Mouse (Mus musculus): Measurements from ENCODE around the gene Rapgef5.
A peak's percentile ranks its signal among the peaks of the same experiment; 100 is the strongest.

Rapgef5 gene

DNA sequence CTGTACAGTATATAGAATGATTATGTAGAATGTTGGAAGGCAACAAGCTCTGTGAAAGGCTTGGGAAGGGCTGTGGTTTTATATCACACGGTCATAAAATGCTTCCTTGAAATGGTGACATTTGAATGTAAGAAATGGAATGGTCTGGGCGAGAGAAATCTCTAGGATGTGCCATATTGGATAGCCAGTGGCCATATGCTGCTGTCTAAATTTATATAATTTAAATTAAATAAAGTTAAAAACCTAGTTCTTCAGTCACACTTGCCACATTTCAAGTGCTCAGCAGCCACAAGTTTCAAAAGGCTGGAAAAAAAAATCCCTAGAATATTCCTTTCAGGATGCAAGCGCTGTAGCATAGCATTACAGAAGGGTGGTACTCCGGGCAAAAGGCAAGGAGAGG is 14.8 kb downstream of the Rapgef5 start:
- no peak for DNase-seq (ENCODE audit: low spot score)

DNA sequence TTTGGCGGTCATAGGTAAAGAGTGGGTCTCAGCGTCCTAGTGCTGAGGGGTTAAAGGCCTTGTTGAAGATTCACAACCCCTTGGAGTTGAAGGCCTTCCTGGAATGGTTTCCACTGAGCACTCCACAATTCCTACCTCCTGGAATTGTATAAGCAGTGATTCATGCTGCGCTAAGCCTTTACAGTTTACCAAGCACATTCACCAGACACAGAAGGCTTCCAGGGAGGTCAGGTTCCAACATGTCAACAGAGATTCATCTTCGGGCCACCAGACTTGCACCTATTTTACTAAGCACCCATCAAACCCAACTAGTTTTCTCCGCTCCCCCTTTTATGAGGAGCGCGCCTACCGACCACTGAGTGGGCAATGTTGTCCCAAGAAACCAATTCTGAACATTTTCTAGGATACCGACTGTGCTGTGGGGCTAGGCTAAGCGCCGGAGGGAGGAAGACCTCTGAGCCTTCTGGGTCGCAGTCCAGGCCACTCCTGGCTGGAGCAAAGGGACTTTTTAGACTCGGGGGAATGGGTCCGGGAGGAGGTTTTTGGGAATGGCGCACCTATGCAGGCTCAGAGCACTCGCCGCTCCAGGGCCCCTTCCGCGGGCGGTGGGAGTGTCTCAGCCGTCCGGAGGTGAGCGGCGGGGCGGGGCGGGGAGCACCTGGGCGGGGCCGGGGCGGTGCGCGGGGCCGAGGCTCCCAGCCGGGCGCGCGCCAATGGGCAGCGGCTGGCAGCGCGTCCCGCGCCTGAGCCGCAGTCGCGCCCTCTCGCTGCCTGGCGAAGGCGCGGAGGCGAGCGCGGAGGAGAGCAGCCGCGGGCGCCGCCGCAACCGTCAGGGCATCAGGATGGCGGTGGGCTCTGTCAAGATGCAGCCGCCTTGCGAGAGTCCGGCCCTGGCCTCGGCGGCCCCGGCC is 17.2 kb downstream of the Rapgef5 start:
- DNase-seq (ENCODE audit: low spot score): peak; percentile 55

DNA sequence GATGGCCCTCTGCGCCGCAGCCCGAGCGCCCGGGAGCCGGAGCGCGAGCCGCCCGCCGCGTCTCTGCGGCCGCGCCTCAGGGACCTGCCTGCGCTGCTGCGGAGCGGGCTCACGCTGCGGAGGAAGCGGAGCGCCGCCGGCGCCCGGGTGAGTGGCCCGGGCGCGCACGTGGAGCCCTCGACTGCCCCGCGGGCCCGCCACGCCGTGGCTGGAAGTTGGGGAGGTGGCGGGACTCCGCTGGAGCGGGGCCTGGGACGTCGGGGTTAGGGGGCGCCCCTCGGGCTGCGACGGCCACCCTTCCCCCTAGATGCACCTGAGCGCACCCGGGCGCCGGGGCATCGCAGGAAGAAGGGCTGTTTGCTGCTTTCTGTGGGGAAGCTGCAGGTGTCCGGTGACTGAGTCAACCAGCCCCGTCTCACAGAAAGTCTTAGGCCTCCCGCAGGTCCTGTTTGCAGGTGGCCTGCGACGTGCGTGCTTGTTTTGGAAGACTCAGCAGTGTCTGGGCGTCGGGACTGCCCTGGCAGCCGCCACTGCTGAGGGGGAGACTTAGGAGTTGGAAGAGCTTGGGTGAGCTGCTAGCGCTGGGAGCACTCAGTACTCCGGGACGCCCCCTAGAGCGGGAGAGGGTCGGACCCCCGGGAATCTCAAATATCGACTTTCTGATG is 17.9 kb downstream of the Rapgef5 start:
- DNase-seq (ENCODE audit: low spot score): peak; percentile 24

DNA sequence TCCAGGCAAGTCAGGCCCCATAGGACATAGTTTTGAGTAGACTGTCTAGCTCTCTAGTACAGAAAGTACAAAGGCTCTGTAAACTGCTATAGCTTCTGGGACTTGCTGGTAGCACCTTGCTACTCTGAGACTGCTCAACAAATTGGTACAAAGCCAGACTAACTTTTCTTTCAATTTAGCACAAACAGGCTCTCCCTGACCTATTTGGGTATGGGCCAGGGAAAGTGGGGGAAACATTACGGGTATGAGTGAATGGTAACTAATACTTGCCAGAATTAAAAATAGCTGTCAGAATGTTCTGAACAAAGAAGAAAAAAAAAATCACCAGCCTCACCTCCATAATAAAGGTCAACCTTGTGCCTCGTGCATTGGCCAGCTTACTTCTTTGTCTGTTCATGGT is 24.1 kb downstream of the Rapgef5 start:
- no peak for DNase-seq (ENCODE audit: low spot score)

DNA sequence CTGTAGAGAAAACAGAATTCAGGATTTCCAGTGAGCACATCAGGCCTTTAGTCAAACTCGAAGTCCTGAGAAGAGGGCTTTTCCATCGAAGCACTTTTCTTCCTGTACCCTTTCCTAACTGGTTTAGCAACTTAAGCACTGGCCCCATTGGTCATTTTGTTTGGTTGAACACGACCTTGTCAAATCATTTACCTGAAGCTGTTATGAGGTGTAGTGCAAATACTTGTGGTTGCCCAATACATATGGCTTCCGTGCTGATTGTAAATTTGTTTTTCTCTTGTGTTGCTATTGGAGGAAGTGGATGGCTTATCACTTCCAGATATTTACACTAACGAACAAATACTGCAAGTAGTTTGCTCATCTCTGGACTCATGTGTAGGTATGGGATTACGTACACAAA is 29.0 kb downstream of the Rapgef5 start:
- no peak for DNase-seq (ENCODE audit: low spot score)

DNA sequence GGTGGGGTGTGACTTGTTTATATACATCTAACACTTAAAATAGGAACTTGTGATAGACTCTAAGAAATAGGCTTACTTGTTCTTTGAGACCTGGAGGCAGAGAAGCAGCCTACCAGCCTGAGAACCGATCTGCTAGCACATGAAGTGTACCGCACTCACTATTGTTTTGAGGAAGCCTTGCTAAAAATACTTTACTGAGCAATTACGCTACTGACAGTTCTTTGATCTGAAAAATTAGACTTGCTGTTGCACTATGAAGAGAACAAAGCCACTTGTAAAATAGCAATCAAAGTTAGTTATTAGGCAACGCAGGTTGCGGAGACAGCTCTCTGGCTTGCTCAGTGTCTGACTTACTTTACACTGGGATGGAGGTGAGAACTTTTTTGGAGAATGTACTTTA is 37.1 kb downstream of the Rapgef5 start:
- DNase-seq (ENCODE audit: low spot score): no peak

DNA sequence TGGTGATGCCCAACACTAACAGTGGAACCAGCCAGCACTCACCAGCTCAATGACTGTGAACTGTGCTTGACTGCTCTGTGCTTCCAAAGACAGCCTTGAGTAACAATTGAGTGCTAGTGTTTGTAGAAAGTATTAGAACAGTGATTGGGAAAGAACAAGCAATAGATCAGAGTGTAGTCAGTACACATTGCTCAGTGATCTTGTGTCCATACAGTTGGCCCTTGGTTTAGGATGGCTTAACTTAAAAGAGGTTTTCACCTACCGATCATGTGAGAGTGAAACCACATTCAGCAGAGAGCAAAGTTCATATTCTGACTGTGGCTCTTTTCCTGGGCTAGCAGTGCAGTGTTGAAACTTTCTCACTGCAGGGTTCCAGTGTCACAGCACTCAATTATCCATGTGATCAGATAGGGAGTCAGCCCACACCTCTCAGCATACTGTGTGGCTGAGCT is 38.4 kb downstream of the Rapgef5 start:
- DNase-seq (ENCODE audit: low spot score): no peak

DNA sequence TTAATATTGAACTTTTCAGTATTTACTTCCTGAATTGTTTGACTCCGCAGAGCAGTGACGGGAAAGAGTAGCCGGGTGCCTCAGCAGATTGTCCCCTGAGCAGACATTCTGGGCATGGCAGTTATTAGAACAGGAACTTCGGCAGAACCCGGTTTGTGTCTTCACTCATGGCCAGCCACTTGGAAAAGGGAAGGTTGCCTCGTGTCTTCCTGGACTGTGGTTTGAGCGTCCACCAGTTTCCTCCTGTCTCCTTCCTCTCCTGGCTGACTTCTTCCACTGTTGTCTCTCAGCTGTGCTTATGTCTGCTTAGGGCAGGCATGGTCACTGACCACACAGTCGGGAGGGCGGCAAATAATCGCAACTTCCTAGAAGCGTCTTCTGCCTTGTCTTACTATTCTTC is 44.2 kb downstream of the Rapgef5 start:
- no peak for DNase-seq (ENCODE audit: low spot score)

DNA sequence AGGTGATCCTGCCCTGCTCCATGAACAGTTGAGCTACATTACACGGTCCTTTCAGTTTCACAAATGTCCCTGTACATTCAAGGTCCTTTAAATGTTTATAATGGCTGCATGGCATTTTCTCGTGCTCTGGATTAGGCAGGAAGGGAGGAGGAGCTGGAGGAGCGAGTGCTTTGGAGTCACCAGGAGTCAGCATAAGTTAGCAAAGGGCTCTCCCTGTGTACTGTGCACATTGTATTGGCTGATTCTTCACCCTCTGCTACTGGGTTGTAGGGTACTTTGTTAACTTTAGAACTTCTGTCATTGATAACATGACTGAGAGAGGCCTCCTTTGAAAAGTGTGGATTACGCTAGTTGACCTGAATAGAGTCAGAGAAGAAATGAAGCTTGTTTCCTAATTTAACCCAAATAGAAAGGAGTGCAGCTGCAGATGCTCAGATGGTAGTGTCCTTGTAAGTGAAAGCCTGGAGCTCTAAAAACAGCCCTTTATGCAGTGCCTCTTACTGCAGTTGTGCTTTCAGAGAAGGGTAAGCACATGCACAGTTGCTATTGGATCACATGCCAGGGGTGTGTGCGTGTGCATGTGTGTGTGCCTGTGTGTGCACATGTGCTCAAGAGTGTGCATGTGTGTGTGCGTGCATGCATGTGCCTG is 45.3 kb downstream of the Rapgef5 start:
- DNase-seq (ENCODE audit: low spot score): no peak

DNA sequence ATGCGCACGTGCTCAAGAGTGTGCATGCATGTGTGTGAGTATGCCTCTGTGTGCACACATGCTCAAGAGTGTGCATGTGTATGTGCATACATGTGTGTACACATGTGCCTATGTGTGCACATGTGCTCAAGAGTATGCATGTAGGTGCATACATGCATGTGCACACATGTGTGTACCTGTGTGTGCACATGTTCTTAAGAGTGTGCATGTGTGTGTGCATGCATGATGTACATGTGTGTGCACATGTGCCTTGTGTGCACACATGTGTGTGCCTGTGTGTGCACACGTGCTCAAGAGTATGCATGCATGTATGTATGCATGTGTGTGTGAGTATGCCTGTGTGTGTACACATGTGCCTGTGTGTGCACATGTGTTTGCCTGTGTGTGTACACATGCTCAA is 45.8 kb downstream of the Rapgef5 start:
- no peak for DNase-seq (ENCODE audit: low spot score)

DNA sequence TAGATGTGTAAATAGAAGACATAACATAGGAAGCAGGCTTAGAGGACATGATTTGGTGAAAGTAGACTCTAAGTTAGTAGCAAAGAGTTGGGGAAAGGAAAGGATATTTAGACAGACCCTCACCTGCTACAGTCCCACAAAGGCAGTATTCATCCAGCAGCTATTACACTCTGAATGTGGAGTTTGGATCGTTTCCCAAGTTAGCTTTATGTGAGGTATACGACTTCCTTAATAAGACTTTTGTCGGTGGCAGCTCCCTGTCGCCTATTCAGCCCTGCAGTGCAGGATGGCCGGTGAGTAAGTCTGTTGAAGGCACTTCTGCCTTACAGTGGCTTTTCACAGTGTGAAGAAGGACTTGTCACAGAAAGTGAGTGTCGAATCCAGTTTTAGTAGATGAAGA is 47.6 kb downstream of the Rapgef5 start:
- no peak for DNase-seq (ENCODE audit: low spot score)

DNA sequence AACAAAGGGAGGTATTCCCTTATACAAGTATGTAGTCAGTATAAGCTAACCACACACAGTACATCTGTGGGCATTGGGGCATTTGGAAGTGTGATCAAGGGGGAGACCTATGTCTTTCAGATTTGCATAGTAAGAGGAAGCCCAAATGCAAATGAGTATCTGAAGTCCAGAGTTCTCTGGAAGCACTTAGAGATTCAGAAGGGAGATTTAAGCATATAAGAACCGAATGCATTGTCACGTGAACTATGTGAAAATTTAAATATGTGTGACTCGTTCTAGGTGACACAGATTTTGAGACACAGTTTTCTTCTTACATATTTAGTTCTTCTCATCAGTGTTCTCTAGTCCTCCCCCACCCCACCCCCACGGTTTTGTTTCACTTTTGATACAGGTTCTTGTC is 50.0 kb downstream of the Rapgef5 start:
- DNase-seq (ENCODE audit: low spot score): no peak

DNA sequence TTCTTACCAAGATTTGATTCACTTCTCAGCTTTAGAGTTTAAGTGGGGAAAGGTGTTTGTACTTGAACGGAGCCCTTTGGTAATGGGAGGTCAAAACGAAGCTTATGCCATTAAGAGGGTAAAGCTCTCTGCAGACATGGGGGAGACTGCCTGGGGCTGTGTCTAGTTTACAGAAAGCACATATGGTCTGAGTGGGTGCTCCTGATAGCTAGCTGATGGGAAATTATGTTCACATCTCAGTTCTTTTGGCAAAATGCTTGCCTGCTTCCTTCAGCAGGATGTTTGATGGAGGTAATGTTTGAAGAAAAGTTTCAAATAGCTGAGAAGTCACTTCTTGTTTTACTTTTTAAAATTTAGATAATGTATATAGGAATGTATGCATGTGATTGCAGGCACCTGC is 53.4 kb downstream of the Rapgef5 start:
- no peak for DNase-seq (ENCODE audit: low spot score)

DNA sequence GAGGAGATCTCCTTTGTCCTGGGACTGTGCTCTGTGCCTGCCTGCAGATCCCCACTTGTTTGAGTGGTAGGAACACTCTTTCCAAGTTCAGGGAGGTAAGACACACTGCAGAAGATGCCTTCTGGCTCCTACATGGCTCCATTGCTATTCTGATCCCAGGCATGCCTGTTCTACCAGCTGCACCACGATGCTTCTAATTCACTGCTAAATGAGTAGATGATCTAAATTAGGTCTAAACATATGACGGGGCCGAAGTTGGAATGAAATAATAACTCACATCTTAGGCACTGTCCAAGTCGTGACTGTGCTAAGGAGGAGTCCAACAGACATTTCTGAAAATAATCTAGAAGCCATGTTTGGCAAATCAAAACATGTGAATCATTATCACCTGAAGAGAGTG is 68.0 kb downstream of the Rapgef5 start:
- DNase-seq (ENCODE audit: low spot score): no peak

DNA sequence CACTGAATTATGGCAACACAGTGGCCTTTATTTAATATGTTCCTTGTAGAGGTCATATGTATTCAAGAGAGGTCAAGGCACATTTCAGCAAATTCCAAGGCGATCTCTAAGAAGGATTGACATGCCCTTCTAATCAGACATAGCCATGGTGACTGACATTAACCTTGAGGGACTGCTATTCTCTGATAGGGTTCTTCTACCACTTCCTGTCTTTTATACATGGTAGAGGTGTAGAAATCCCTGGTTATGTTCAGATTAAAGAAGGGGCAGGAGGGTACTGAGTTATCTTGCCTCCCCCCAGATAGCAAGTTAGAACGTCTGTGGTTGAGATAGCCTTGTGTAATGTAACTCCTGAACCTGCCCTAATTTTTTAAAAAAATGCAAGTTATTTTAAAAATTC is 69.1 kb downstream of the Rapgef5 start:
- no peak for DNase-seq (ENCODE audit: low spot score)

DNA sequence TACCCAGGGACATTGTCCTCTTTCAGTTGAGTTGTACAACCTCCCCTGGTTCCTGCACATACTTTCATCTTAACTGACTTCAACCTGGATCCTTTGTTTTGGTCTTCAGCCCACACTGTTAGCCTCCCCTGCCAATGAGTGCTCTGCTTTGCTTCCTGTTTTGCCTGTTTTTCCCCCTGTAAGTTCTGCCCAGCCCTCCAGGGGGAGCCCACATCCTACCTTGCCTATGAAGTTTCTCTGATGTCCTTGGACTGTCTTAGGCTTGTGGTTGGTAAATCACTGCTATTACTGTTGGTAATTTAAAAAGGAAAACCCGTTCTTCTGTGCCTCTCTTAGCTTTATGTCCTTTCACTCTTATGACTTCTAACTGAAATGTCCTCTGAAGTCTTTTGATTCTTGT is 69.8 kb downstream of the Rapgef5 start:
- DNase-seq (ENCODE audit: low spot score): peak; percentile 60

DNA sequence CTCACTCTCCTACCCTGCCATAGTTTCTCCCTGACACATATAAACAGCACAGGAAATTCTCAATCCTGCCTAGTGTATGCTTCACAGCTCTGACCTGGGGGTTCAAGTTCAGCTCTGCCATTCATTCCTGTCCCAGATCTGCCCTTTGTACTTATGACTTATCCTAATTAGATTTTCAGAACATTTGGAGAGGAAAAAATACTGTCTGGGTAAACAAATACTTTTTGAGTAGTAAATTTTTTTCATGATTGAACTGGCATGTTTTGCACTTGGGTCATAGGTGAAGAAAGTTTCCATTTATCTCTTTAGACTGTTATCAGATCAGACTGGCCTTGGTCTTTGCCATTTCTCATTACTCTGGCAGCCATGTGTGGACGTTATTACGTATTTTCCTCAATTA is 72.9 kb downstream of the Rapgef5 start:
- no peak for DNase-seq (ENCODE audit: low spot score)

DNA sequence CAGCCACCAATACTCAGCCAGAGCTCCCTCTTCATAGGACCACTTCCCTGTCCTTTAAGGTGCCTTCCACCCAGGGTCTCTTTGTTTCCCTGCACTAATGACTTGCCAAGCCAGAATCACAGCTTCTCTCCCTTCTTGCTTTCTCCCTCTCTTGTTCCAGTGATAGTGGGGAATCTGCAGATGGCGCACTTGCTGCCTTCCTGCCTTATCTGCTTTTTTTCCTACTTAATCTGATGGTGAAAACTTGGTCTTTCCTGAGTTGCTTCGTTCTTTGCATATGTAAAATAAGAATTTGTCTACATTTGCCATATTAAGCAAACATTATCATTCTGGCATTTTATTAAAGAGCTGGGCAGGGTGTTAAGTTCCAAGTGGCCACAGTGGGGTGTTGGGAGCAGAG is 75.7 kb downstream of the Rapgef5 start:
- DNase-seq (ENCODE audit: low spot score): no peak

DNA sequence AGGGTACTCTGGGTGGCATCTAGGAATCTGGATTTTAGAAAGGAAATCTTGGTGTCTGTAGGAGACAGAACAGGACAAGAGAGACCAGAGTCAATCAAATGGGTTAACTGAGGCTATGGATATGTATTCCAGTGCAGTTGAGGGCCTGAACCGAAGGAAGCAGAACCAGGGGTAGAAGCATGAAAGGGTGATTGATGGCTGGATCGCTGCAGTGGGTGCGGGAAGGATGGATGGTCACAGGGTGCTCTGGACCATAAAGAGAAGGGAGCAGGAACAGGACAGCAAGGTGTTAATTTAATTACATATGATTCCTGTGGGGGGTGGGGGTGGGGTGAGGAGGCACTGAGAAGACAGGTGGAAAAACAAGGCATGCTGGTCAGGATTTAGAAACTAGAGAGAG is 76.3 kb downstream of the Rapgef5 start:
- no peak for DNase-seq (ENCODE audit: low spot score)

DNA sequence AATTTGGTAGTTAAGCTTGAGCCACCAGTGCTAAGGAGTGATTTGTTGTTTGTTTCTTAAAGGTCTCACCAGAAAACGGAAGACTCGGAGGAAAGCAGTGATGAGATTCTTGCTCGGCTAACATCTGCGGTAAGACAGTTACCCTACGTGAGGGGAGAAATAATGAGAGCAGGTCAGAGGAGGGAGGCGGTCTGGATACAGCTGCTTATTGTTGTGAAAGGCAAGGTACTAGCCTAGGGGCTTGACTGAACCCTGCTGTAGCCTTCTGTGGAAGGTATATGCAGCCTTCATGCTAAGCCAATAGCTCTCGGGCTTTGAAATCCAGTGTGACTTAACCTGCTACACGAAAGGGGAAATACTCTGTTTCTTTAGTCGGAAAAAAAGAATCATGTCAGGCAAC is 78.9 kb downstream of the Rapgef5 start:
- DNase-seq (ENCODE audit: low spot score): no peak

DNA sequence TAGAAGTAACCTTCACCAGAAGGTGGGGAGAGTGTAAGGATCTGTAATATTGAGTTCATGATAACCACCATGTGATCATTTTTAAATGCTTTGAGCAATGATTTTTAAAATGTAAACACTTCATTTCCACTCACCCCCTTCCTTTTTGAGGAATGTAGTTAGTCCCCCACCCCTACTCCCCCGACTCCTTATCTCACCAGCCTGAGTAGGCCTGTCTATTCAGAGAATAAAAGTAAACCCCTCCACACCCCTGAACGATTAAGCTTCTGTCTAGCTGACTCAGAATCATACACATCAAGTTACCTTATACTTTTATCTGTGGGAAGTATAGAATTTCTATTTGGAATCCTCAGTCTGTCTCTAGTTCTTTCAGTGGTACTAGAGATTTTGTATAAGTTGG is 81.9 kb downstream of the Rapgef5 start:
- DNase-seq (ENCODE audit: low spot score): no peak

DNA sequence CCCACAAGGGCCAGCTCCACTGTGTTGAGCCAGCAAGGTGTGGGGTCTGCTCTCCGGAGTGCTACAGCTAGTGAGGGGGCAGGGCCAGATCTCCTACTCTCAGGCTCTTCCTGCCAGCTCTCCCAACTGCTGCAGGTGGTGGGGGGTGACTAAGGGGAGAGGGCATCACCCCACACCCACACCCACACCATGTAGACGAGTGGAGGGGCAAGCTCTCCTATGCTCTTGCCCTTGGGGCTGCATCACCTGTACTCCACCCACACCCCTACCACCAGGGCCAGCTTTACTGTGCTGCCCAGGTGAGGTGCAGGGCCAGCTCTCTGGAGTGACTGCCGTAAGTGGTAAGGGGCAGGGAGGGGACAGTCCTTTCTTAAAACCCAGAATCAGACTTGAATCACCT is 89.7 kb downstream of the Rapgef5 start:
- no peak for DNase-seq (ENCODE audit: low spot score)

DNA sequence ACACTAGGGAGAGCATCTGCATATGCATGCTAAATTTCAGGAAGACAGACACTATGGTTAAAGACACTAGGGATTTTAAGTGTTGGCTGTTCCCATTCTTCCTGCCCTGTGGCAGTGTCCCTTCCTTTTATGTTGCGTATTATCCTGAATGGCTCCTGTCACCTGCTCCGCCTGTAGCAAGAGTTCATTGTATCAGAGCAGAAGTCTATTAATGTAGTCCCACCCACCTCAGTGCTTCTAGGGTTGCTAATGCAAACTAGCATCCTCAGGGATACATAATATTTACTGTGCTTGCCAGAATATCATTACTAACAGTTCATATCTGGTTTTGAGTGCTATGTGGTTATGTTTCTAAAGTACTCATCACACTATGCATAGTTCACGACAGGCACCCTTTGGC is 96.4 kb downstream of the Rapgef5 start:
- no peak for DNase-seq (ENCODE audit: low spot score)
